Mouse (Mus musculus): ENCODE measurements at regions not wholly inside any gene's neighbourhood (a gene's known extent, or its start where the extent isn't known, plus 50 kb on each side); places are given as distances from the start of the nearest gene placed in this dataset.

DNA sequence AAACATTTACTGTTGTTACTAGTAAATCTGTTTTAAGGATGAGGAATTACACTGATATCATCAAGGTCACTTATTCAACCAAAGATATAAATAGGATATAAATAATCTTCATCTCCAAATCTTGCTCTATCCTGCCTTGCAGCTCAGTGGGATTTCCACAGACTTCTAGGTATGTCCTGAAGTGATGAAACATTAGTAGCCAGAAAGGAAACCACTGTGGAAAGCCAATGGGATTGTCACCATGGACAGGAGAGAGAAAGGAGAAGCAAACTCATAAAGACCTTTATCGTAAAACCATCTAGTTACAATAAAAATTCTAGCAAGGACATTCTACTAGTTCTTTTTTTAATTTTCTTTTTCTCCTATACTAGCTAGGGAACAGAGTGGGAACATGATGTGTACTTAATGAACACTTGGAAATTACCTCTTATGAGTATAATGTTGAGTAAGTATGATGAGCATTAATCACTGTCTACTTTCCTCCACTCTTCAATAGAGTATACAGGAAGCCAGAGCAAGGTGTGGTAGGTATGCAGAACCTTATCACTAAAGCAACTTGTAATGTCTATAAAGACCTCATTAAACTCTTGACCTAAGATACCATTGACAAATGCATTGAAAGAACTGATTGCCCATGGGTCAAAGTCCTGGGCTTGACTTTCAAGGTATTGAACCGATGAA is 219.4 kb upstream of the Atp2b1 start:
- TF ChIP-seq CTCF (IDR thresholded peaks at IDR 0.05; ENCODE audit: low read depth), result no peak
- TF ChIP-seq EP300 (IDR thresholded peaks at IDR 0.05; ENCODE audit: low read depth), result no peak

Measured in heart, postnatal 0 days (tissue).